Mouse (Mus musculus): ENCODE measurements around the gene Rad9b. TPM values are rescaled to one million over a fixed set of nuclear protein-coding genes. Genes with fewer than 3 reads are reported as not detected.

Rad9b gene
- total and polyA plus RNA-seq, 3 experiments, result 9.0 to 10.4 (median 10.3) TPM

DNA sequence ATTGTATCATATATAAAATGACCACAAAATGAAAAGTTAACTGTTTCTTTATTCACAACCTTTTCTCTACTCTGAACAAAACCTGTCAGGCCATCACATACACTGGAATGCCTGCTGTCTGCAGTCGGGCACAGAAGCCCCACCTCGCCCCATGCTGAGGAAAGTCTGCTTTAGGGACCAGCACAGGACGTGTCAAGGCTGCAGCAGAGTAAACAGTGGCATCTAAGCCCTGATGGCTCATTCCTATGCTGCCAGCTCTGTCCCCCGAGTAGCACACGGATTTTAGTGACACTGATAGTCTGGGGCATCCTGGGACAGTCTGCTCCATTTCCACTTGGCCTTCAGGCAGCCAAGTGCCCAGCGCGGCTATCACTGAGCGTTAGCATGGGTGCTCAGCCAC lies 28.6 kb downstream of the Rad9b start:
- no peaks in the 10 kb centered on the region for H3K79me2 ChIP-seq (replicated peaks; ENCODE audit: control insufficient read depth, extremely low read depth, insufficient read depth, poor library complexity, severe bottlenecking)
- dilution Hi-C loops (cut with MboI; ENCODE audit: extremely low pct_ligation_motif_present, extremely low pct_unique_long_range_greater_than_20kb, low sequenced_read_pairs), result no loop called here
- H3K36me3 ChIP-seq (replicated peaks in 1 of 2; ENCODE audit: control insufficient read depth in 1 of 2, insufficient read depth in 1 of 2, low read length in 1 of 2), result peaks cover 58 to 83% of the 10 kb centered on the region in 2 experiments
- no peak overlapping the region for H3K4me2 ChIP-seq (ENCODE audit: insufficient read depth, low read depth, poor library complexity, severe bottlenecking)
- no peaks in the 10 kb centered on the region for H3K4me1 ChIP-seq (ENCODE audit: control insufficient read depth in 1 of 2, insufficient read depth in 2 of 2)
- in situ Hi-C loops (cut with MboI; ENCODE audit: low pct_ligation_motif_present, low pct_unique_long_range_greater_than_20kb, low sequenced_read_pairs), result no loop called here
- TF ChIP-seq HCFC1 (IDR thresholded peaks at IDR 0.05; ENCODE audit: low read depth, low read length) (no peak), NRF1 (IDR thresholded peaks at IDR 0.05; ENCODE audit: low read depth, low read length) (no peak), ELF1 (IDR thresholded peaks at IDR 0.05; ENCODE audit: low read depth, low read length) (no peak), MAFK (IDR thresholded peaks at IDR 0.05; ENCODE audit: insufficient replicate concordance, low read length) (no peak), JUN (IDR thresholded peaks at IDR 0.05; ENCODE audit: insufficient read depth, low read depth, low read length) (no peak), BHLHE40 (IDR thresholded peaks at IDR 0.05; ENCODE audit: low read depth, low read length) (no peak), EP300 (IDR thresholded peaks at IDR 0.05; ENCODE audit: low read length) (no peak), UBTF (IDR thresholded peaks at IDR 0.05; ENCODE audit: low read depth, low read length) (no peak), MAZ (IDR thresholded peaks at IDR 0.05; ENCODE audit: low read depth, low read length) (no peak), JUND (conservative IDR thresholded peaks at IDR 0.05; ENCODE audit: low read depth, low read length) (no peak), MXI1 (IDR thresholded peaks at IDR 0.05; ENCODE audit: low read depth, low read length) (no peak), POLR2AphosphoS2 (IDR thresholded peaks at IDR 0.05; ENCODE audit: low read depth, low read length) (no peak), PAX5 (IDR thresholded peaks at IDR 0.05; ENCODE audit: low read length) (no peak)
- no peak for DNase-seq (ENCODE audit: extremely low read depth)
- H3K27me3 ChIP-seq (replicated peaks), result no peaks in the 10 kb centered on the region
- H3K27ac ChIP-seq (ENCODE audit: insufficient read depth, low read depth), result no peak overlapping the region
- no peak overlapping the region for H3K4me3 ChIP-seq (replicated peaks in 1 of 3; ENCODE audit: low read depth in 2 of 3, low read length in 2 of 3, poor library complexity in 1 of 3)
- no peaks in the 10 kb centered on the region for H3K9me3 ChIP-seq (replicated peaks; ENCODE audit: low read length)
- H3K9ac ChIP-seq (ENCODE audit: insufficient read depth, low read depth), result no peak overlapping the region

DNA sequence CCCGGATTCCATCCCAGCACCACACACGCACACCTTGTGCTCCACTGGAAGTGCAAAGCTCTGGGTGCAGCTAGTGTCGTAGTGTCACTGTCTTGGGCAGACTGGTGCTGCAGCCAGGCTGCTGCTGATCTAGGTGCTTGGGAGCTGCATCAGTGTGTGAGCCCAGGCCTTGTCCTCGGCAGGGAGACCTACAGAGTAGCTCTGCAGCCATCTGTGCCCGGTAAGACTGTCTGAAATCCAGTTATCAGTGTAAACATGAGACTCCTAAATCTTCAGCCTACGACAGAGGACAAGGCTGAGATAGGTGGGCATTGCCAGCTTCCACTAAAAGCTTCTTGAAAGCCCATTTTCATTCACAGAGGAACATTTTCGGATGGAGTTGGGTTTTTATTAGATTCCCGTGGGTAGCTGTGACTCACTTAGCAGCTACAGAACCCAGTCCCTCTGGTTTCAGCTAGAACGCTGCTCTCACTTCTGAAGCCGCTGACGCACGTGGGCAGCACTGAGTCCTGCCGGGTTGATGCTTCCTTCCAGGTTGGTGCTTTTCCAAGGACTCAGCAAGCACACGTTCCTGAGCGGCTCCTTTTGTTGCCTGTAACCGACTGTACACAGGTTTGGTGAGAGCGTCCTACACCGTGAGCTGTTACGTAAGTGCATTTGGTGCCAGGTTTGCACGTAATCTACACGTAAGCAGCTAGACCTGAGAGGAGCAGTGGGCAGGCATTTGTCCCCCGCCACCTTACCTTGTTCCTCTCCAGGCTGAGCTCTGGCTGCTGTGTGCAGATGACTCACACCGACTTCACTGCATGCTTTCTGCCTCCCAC lies 29.2 kb downstream of the Rad9b start:
- H3K79me2 ChIP-seq (replicated peaks; ENCODE audit: control insufficient read depth, extremely low read depth, insufficient read depth, poor library complexity, severe bottlenecking), result no peaks in the 10 kb centered on the region
- no peak overlapping the region for H3K27ac ChIP-seq (ENCODE audit: insufficient read depth, low read depth)
- dilution Hi-C loops (cut with MboI; ENCODE audit: extremely low pct_ligation_motif_present, extremely low pct_unique_long_range_greater_than_20kb, low sequenced_read_pairs), result no loop called here
- DNase-seq (ENCODE audit: extremely low read depth), result no peak
- TF ChIP-seq JUND (conservative IDR thresholded peaks at IDR 0.05; ENCODE audit: low read depth, low read length) (no peak), SMC3 (IDR thresholded peaks at IDR 0.05; ENCODE audit: low read depth, low read length) (no peak), SIN3A (IDR thresholded peaks at IDR 0.05; ENCODE audit: low read length) (no peak), CTCF (conservative IDR thresholded peaks at IDR 0.05 in 1 of 2, IDR thresholded peaks at IDR 0.05 in 1 of 2; ENCODE audit: low read depth in 2 of 2, low read length in 2 of 2) (no peak), RAD21 (IDR thresholded peaks at IDR 0.05; ENCODE audit: low read depth, low read length) (no peak), GABPA (IDR thresholded peaks at IDR 0.05; ENCODE audit: insufficient replicate concordance, low read depth, low read length) (no peak), POLR2AphosphoS2 (IDR thresholded peaks at IDR 0.05; ENCODE audit: low read depth, low read length) (no peak), RCOR1 (conservative IDR thresholded peaks at IDR 0.05; ENCODE audit: low read depth, low read length) (no peak), MEF2A (IDR thresholded peaks at IDR 0.05; ENCODE audit: borderline replicate concordance, low read depth, low read length) (no peak), ETS1 (conservative IDR thresholded peaks at IDR 0.05; ENCODE audit: low read depth, low read length) (no peak)
- no peaks in the 10 kb centered on the region for H3K27me3 ChIP-seq (replicated peaks)
- H3K4me1 ChIP-seq (ENCODE audit: control insufficient read depth in 1 of 2, insufficient read depth in 2 of 2), result no peaks in the 10 kb centered on the region
- H3K9me3 ChIP-seq (replicated peaks; ENCODE audit: low read length), result no peaks in the 10 kb centered on the region
- no peak overlapping the region for H3K4me3 ChIP-seq (replicated peaks in 1 of 3; ENCODE audit: low read depth in 2 of 3, low read length in 2 of 3, poor library complexity in 1 of 3)
- peaks cover 64 to 84% of the 10 kb centered on the region in 2 experiments for H3K36me3 ChIP-seq (replicated peaks in 1 of 2; ENCODE audit: control insufficient read depth in 1 of 2, insufficient read depth in 1 of 2, low read length in 1 of 2)
- in situ Hi-C loops (cut with MboI; ENCODE audit: low pct_ligation_motif_present, low pct_unique_long_range_greater_than_20kb, low sequenced_read_pairs), result no loop called here
- H3K9ac ChIP-seq (ENCODE audit: insufficient read depth, low read depth), result no peak overlapping the region
- H3K4me2 ChIP-seq (ENCODE audit: insufficient read depth, low read depth, poor library complexity, severe bottlenecking), result no peak overlapping the region
